Mouse (Mus musculus) bone marrow macrophage, adult 2 months (primary cell): Measurements from ENCODE around the gene Cryl1. TPM values are rescaled to one million over a fixed set of nuclear protein-coding genes. Genes with fewer than 3 reads are reported as not detected.
A peak's percentile ranks its signal among the peaks of the same experiment; 100 is the strongest.

Experiments used
- H3K27ac ChIP-seq: 2 replicates; pipeline ENCODE4 v1.5.1; 2012; ENCODE audit warnings: low read depth, low read length; ENCODE audit not compliant: insufficient read depth
- H3K4me1 ChIP-seq: 2 replicates; pipeline ENCODE4 v1.6.1; 2012; ENCODE audit warnings: low read length; ENCODE audit not compliant: control insufficient read depth, insufficient read depth
- H3K4me3 ChIP-seq: 2 replicates; pipeline ENCODE4 v1.5.1; 2012; ENCODE audit warnings: mild to moderate bottlenecking, low read length, moderate library complexity; ENCODE audit not compliant: insufficient read depth
- CTCF ChIP-seq: IDR thresholded peaks from 2 replicates; pipeline ENCODE4 v1.5.1; 2012; ENCODE audit warnings: low read depth, mild to moderate bottlenecking, low read length, moderate library complexity
- POLR2A ChIP-seq: IDR thresholded peaks from 2 replicates; pipeline ENCODE4 v1.6.1; 2012; ENCODE audit warnings: mild to moderate bottlenecking, low read depth, low read length, borderline replicate concordance
- polyA plus RNA-seq: library from polyadenylated mRNA; stranded (reverse); fragments of >200 nt; gene quantifications from 2 replicates; pipeline ENCODE4 v1.2.4, GENCODE M21; 2012; ENCODE audit not compliant: missing spikeins, insufficient read depth, insufficient read length

The Cryl1 gene
- polyA plus RNA-seq, 1 experiment = 51.1 TPM

- no peak for TF ChIP-seq CTCF
- no peak for TF ChIP-seq POLR2A
- H3K27ac ChIP-seq = no peak overlapping the region
- no peak overlapping the region for H3K4me3 ChIP-seq
- H3K4me1 ChIP-seq = peaks cover 16% of the 10 kb centered on the region
Measured at GRCm38 (mm10) chr14:57376016-57376415, 22.3 kb downstream of the Cryl1 start.

- no peak overlapping the region for H3K27ac ChIP-seq
- TF ChIP-seq CTCF (no peak), POLR2A (no peak)
- no peak overlapping the region for H3K4me3 ChIP-seq
- H3K4me1 ChIP-seq = peaks cover 13% of the 10 kb centered on the region
Measured at GRCm38 (mm10) chr14:57375205-57375604, 23.1 kb downstream of the Cryl1 start.

- H3K4me1 ChIP-seq = peaks cover 3% of the 10 kb centered on the region
- H3K27ac ChIP-seq = no peak overlapping the region
- TF ChIP-seq CTCF (peak; percentile 33; the same call in 1 of the 2 replicates), POLR2A (no peak)
- no peak overlapping the region for H3K4me3 ChIP-seq
Measured at GRCm38 (mm10) chr14:57372348-57373102, 25.8 kb downstream of the Cryl1 start.

GRCm38 (mm10) chr14:57367327-57367726, 31.0 kb downstream of the Cryl1 start:
- TF ChIP-seq CTCF (no peak), POLR2A (no peak)
- no peak overlapping the region for H3K4me3 ChIP-seq
- H3K27ac ChIP-seq = no peak overlapping the region
- H3K4me1 ChIP-seq = peaks cover 5% of the 10 kb centered on the region; the same call in 1 of the 2 replicates

GRCm38 (mm10) chr14:57366724-57367123, 31.6 kb downstream of the Cryl1 start:
- peaks cover 5% of the 10 kb centered on the region; the same call in 1 of the 2 replicates for H3K4me1 ChIP-seq
- peak overlapping the region; percentile 65 for H3K27ac ChIP-seq
- TF ChIP-seq POLR2A = no peak
- TF ChIP-seq CTCF = no peak
- no peak overlapping the region for H3K4me3 ChIP-seq

GRCm38 (mm10) chr14:57365341-57365740, 33.0 kb downstream of the Cryl1 start:
- peaks cover 5% of the 10 kb centered on the region; the same call in 1 of the 2 replicates for H3K4me1 ChIP-seq
- no peak overlapping the region for H3K4me3 ChIP-seq
- H3K27ac ChIP-seq = no peak overlapping the region
- TF ChIP-seq CTCF (no peak), POLR2A (no peak)

- Histone ChIP-seq H3K4me1 (peaks cover 5% of the 10 kb centered on the region; the same call in 1 of the 2 replicates), H3K4me3 (no peak overlapping the region), H3K27ac (no peak overlapping the region)
- TF ChIP-seq CTCF (no peak), POLR2A (no peak)
Measured at GRCm38 (mm10) chr14:57363833-57364232, 34.5 kb downstream of the Cryl1 start.

GRCm38 (mm10) chr14:57362726-57363660, 35.3 kb downstream of the Cryl1 start:
- H3K4me3 ChIP-seq = no peak overlapping the region
- H3K4me1 ChIP-seq = peaks cover 5% of the 10 kb centered on the region; the same call in 1 of the 2 replicates
- H3K27ac ChIP-seq = no peak overlapping the region
- TF ChIP-seq POLR2A = no peak
- peak; percentile 51; the same call in 1 of the 2 replicates for TF ChIP-seq CTCF

GRCm38 (mm10) chr14:57357030-57357429, 41.3 kb downstream of the Cryl1 start:
- no peak for TF ChIP-seq POLR2A
- TF ChIP-seq CTCF = no peak
- H3K4me1 ChIP-seq = peaks cover 9% of the 10 kb centered on the region
- H3K4me3 ChIP-seq = no peak overlapping the region
- no peak overlapping the region for H3K27ac ChIP-seq
